Mouse (Mus musculus): ENCODE measurements at regions not wholly inside any gene's neighbourhood (a gene's known extent, or its start where the extent isn't known, plus 50 kb on each side); places are given as distances from the start of the nearest gene placed in this dataset.

DNA sequence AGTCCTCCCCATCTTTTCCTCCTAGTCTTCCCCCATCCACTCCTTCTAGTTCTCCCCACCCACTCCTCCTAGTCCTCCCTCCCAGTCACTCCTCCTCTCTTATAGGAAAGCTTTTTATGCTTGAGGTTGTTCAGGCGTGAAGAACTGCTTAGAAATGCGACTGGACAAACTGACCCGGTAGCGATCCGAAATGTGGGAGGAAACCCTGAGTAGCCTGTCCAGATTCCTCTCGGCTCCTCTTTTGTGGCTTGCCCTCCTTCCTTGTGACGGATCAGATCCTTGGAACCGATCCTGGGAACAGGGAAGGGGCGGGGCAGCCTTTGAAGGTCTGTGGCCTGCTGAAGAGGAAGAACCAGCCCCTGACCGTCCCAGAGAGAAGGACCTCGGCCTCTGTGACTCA is 74.3 kb upstream of the Btg3 start:
- Histone ChIP-seq H3K27ac (no peak overlapping the region), H3K36me3 (no peaks in the 10 kb centered on the region), H3K4me3 (no peak overlapping the region), H3K9me3 (peaks cover 4% of the 10 kb centered on the region; the same call in 1 of the 2 replicates), H3K4me1 (replicated peaks) (no peaks in the 10 kb centered on the region), H3K27me3 (ENCODE audit: insufficient read depth, poor library complexity, severe bottlenecking) (no peaks in the 10 kb centered on the region)
- DNase-seq (ENCODE audit: low spot score): no peak
- WGBS: 69% methylated on average over 11 of the region's 11 CpGs

DNA sequence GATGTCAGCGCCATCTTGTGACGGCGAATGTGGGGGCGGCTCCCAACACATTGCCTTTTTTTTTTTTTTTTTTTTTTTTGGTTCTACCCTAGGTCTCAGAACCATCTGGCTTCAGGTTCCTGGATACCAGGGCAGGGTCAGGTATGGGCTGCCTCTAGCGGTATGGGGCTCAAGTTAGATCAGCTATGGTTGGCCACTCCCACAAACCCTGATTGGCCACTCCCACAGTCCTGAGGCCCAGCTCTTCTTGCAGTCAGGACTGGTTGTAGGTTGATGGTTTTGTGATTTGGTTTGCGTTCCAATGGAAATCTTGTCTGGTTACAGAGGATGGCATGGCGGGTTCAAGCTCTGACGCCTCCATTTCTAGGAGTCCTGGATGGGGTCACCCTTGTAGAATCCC is 72.2 kb upstream of the Btg3 start:
- Histone ChIP-seq H3K27ac (no peak overlapping the region), H3K4me1 (replicated peaks) (no peaks in the 10 kb centered on the region), H3K9me3 (peaks cover 7% of the 10 kb centered on the region), H3K4me3 (no peak overlapping the region), H3K36me3 (no peaks in the 10 kb centered on the region), H3K27me3 (ENCODE audit: insufficient read depth, poor library complexity, severe bottlenecking) (no peaks in the 10 kb centered on the region)
- no peak for DNase-seq (ENCODE audit: low spot score)
- 93% methylated on average over 8 of the region's 8 CpGs for WGBS

DNA sequence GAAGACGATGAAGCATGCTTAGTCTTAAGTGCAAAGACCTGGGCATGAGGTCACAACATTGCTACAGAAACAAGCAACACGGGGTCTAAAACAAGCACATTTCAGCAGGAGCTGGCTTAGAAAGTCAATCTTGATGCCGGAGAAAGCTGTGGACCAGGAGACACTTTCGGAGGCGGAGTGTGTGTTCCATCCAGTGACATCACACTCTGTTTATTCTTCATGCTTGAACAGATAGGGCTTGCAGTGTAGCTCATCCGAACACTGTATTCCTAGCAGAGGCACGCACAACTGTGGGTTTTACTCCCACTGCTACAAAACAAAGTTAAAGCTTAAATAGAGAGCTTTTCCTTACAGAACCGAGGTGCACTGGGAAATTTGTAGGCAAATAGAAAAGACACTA is 66.3 kb upstream of the Btg3 start:
- WGBS: 95% methylated on average over 8 of the region's 8 CpGs
- no peak overlapping the region for H3K4me3 ChIP-seq
- H3K27ac ChIP-seq: no peak overlapping the region
- H3K9me3 ChIP-seq: peaks cover 6% of the 10 kb centered on the region; the same call in 1 of the 2 replicates
- no peak for DNase-seq (ENCODE audit: low spot score)
- H3K4me1 ChIP-seq (replicated peaks): no peaks in the 10 kb centered on the region; the same call in 1 of the 2 replicates
- no peaks in the 10 kb centered on the region for H3K27me3 ChIP-seq (ENCODE audit: insufficient read depth, poor library complexity, severe bottlenecking)
- H3K36me3 ChIP-seq: no peaks in the 10 kb centered on the region

DNA sequence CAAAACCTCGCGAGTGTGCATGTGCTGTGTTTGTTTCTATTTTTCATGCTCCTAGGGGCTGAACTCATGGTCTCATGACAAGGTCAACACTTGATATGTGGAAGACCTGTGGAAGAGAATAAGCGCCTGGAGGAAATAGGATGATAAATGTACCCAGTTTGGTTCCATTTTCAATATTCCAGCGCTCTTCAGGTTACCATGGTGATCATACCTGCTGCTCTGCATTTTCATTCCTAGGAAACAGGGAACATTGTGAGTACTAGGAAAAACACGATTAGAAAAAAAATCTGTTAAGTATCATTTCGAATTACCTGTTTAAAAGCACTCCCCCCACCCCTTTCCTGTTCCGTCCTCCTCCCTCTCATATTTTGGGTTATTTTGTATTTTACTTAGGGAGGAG is 65.8 kb upstream of the Btg3 start:
- 92% methylated on average over 7 of the region's 7 CpGs for WGBS
- Histone ChIP-seq H3K4me1 (replicated peaks) (no peaks in the 10 kb centered on the region; the same call in 1 of the 2 replicates), H3K27ac (no peak overlapping the region), H3K4me3 (no peak overlapping the region), H3K36me3 (no peaks in the 10 kb centered on the region), H3K9me3 (peaks cover 6% of the 10 kb centered on the region; the same call in 1 of the 2 replicates), H3K27me3 (ENCODE audit: insufficient read depth, poor library complexity, severe bottlenecking) (no peaks in the 10 kb centered on the region)
- no peak for DNase-seq (ENCODE audit: low spot score)

DNA sequence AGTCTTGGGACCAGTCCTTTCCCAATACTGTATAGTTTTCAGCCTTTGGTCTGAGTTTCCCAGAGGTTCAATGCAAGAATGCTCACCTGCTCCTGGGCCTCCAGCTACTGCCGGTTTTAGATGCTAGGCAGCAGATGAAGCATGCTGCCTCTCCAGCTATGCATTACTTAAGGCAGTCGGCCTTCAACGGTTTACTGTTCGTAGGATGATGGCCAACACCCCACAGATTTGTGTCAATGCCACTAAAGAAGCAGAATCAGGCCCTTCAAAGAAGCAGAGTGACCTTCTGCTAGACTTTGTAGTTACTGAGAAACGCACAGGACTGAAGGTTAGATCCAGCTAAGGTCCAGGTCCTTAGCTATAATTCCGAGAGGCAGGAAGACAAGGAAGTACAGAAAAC is 65.0 kb upstream of the Btg3 start:
- H3K4me3 ChIP-seq: no peak overlapping the region
- no peaks in the 10 kb centered on the region for H3K36me3 ChIP-seq
- no peaks in the 10 kb centered on the region for H3K27me3 ChIP-seq (ENCODE audit: insufficient read depth, poor library complexity, severe bottlenecking)
- peaks cover 6% of the 10 kb centered on the region; the same call in 1 of the 2 replicates for H3K9me3 ChIP-seq
- H3K4me1 ChIP-seq (replicated peaks): no peaks in the 10 kb centered on the region; the same call in 1 of the 2 replicates
- WGBS: 92% methylated on average over 6 of the region's 6 CpGs
- DNase-seq (ENCODE audit: low spot score): no peak
- no peak overlapping the region for H3K27ac ChIP-seq

DNA sequence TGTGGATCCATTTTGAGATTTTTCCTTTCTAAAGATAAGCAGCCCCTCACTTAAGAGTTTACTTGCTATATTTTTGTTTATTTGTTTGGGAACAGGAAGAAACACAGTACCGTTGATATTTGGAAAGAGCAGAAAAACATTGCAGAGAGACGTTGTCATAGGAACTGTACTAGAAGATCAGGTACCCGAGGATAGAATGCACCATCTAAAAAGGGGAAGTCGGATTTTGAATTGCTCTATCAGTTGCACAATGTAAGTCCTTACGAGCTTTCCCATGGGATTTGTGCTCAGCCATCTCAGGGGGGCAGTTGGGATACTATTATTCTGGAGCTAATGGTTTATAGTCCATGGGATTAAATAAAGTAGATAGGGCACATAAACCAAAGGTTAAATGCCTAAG is 58.7 kb upstream of the Btg3 start:
- Histone ChIP-seq H3K4me3 (no peak overlapping the region), H3K4me1 (replicated peaks) (no peaks in the 10 kb centered on the region; the same call in 1 of the 2 replicates), H3K27ac (no peak overlapping the region), H3K9me3 (no peaks in the 10 kb centered on the region), H3K36me3 (no peaks in the 10 kb centered on the region), H3K27me3 (ENCODE audit: insufficient read depth, poor library complexity, severe bottlenecking) (no peaks in the 10 kb centered on the region)
- no peak for DNase-seq (ENCODE audit: low spot score)
- WGBS: 86% methylated on average over 5 of the region's 5 CpGs

DNA sequence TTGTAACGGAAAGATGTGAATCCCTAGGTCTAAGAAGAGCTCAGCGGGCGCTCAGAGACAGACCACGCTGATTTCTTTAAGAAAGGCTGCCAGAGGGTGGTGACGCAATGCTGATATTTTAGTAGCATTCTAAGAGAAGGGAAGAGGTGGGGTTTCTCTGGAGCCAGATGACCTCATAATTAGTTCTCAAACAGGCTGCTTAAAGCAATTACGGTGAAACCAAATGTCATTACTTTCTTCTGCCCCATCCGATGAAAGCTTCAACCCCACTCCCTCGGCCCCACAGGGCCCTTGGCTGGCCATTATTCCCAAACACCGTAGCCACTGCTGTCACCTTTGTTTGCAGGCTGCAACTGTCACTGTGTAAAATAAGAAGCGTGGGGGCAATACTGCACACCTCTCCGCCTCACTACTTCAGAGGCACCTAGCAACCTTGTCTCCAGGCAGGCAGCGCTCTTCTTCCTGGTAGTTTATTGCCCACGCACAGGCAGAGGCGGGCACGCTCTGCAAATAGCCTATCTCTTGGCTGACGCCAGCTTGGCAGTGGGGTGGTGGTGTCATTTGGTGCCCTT is 50.6 kb upstream of the Btg3 start:
- H3K9me3 ChIP-seq: no peaks in the 10 kb centered on the region
- H3K27ac ChIP-seq: no peak overlapping the region
- 49% methylated on average over 16 of the region's 16 CpGs for WGBS
- H3K4me1 ChIP-seq (replicated peaks): peaks cover 9% of the 10 kb centered on the region
- H3K36me3 ChIP-seq: no peaks in the 10 kb centered on the region
- DNase-seq (ENCODE audit: low spot score): no peak
- no peaks in the 10 kb centered on the region for H3K27me3 ChIP-seq (ENCODE audit: insufficient read depth, poor library complexity, severe bottlenecking)
- H3K4me3 ChIP-seq: no peak overlapping the region

All from hindbrain, embryonic 10.5 days (tissue).